Mouse (Mus musculus): ENCODE measurements around the gene Aloxe3.
A peak's percentile ranks its signal among the peaks of the same experiment; 100 is the strongest.

- TF ChIP-seq POLR2A (IDR thresholded peaks at IDR 0.05; ENCODE audit: borderline replicate concordance, insufficient read depth, low read length) (peak; percentile 78; the same call in 1 of the 2 replicates), CTCF (IDR thresholded peaks at IDR 0.05; ENCODE audit: borderline replicate concordance, insufficient read depth, low read depth, low read length) (no peak)
Observed at GRCm38 (mm10) chr11:69098762-69099091, 27.0 kb upstream of the Aloxe3 start.

Data from cerebellum, adult 2 months (tissue).